Mouse (Mus musculus) C2C12 (cell line): ENCODE results near the gene Cope. TPM values are rescaled to one million over a fixed set of nuclear protein-coding genes. Genes with fewer than 3 reads are reported as not detected.

Experiments
- H3K27me3 ChIP-seq: one replicate; pipeline ENCODE4 v1.6.1; 2011; ENCODE audit not compliant: control insufficient read depth, insufficient read depth, insufficient read length
- H3K36me3 ChIP-seq: one replicate; pipeline ENCODE4 v1.6.1; 2011; ENCODE audit not compliant: control insufficient read depth, insufficient read depth
- H3K4me3 ChIP-seq: one replicate; pipeline ENCODE4 v1.5.1; 2011; ENCODE audit warnings: mild to moderate bottlenecking, control low read depth; ENCODE audit not compliant: poor library complexity, insufficient read depth, severe bottlenecking
- H3K79me2 ChIP-seq: one replicate; pipeline ENCODE4 v1.6.1; 2011; ENCODE audit not compliant: control insufficient read depth, insufficient read depth
- H3K79me3 ChIP-seq: one replicate; pipeline ENCODE4 v1.6.1; 2011; ENCODE audit warnings: low read depth, control low read depth
- H3ac ChIP-seq: one replicate; pipeline ENCODE3; 2011; ENCODE audit warnings: low read depth; ENCODE audit not compliant: control insufficient read depth, insufficient read length
- CEBPB ChIP-seq: IDR thresholded peaks from one replicate; pipeline ENCODE4 v1.6.1; 2011; ENCODE audit warnings: low read depth, mild to moderate bottlenecking, control low read depth, moderate library complexity
- CTCF ChIP-seq: IDR thresholded peaks from one replicate; pipeline ENCODE4 v1.5.1; 2011; ENCODE audit not compliant: control insufficient read depth, insufficient read depth, insufficient read length
- FOSL1 ChIP-seq: IDR thresholded peaks from one replicate; pipeline ENCODE4 v1.8.0; 2011; ENCODE audit warnings: mild to moderate bottlenecking, low read length; ENCODE audit not compliant: poor library complexity, insufficient read depth, severe bottlenecking
- MAX ChIP-seq: IDR thresholded peaks from one replicate; pipeline ENCODE4 v1.6.1; 2011; ENCODE audit warnings: mild to moderate bottlenecking, control low read depth
- MYOD1 ChIP-seq: IDR thresholded peaks from one replicate; pipeline ENCODE4 v1.6.1; 2011; ENCODE audit warnings: low read depth; ENCODE audit not compliant: control insufficient read depth, insufficient read length
- MYOG ChIP-seq: IDR thresholded peaks from one replicate; pipeline ENCODE4 v1.6.1; 2011; ENCODE audit not compliant: control insufficient read depth, insufficient read length; ENCODE audit errors: extremely low read depth
- USF1 ChIP-seq: IDR thresholded peaks from one replicate; pipeline ENCODE4 v1.6.1; 2011; ENCODE audit warnings: low read depth, mild to moderate bottlenecking, control low read depth, moderate library complexity
- polyA plus RNA-seq: library from polyadenylated mRNA; unstranded; fragments of >200 nt; fragmentation: generic; extraction: Trizol; gene quantifications from one replicate; pipeline ENCODE4 v1.2.1, GENCODE M21; 2012; ENCODE audit warnings: missing spikeins

The Cope gene
- polyA plus RNA-seq, 1 experiment, result 158 TPM

DNA sequence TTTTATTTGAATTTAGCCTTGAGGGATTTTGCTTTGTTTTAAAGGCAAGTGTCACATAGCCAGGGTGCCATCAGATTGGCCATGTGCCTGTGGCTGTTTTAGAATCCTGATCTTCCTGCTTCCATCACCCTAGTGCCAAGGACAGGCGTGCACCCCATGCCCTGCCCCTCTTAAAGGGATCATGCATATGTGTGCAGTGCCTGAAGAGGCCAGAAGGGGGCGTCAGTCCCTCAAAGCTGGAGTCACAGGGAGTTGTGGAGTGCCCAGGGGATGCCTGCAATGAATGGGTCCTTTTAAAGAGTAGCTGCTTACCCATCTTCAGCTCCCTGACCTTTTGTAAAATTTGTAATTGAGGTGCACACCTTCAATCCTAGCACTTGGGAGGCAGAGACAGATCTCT, 7.0 kb downstream of the Cope start:
- no peaks in the 10 kb centered on the region for H3K79me3 ChIP-seq
- TF ChIP-seq CTCF (peak; percentile 60), MAX (no peak)
- H3K4me3 ChIP-seq, result no peak overlapping the region
- no peaks in the 10 kb centered on the region for H3K27me3 ChIP-seq
- H3K79me2 ChIP-seq, result peaks cover 11% of the 10 kb centered on the region
- peaks cover 28% of the 10 kb centered on the region for H3K36me3 ChIP-seq
- H3ac ChIP-seq, result no peak overlapping the region

DNA sequence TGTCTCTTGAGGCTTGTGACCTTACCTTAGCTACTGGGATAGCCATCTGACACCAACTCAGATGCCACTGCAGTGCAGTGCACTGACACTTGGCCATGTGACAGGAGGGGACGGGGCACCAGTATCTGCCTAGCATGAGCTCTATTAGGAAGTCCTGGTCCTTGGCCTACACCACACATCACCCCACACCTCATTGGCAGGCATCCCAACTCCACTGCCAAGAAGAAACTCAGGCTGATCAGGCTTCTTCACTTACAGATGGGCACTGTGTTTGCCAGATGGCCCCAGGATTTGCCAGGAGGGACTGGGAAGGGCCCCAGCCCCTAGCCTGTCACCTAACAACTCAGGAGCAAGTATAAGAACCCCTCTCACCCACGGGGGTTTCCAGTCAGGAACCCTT, 11.1 kb downstream of the Cope start:
- H3K27me3 ChIP-seq, result no peaks in the 10 kb centered on the region
- no peak overlapping the region for H3ac ChIP-seq
- H3K4me3 ChIP-seq, result no peak overlapping the region
- H3K79me3 ChIP-seq, result no peaks in the 10 kb centered on the region
- H3K79me2 ChIP-seq, result no peaks in the 10 kb centered on the region
- H3K36me3 ChIP-seq, result peaks cover 16% of the 10 kb centered on the region
- TF ChIP-seq MAX, result no peak
- TF ChIP-seq USF1, result no peak
- TF ChIP-seq CEBPB, result no peak

DNA sequence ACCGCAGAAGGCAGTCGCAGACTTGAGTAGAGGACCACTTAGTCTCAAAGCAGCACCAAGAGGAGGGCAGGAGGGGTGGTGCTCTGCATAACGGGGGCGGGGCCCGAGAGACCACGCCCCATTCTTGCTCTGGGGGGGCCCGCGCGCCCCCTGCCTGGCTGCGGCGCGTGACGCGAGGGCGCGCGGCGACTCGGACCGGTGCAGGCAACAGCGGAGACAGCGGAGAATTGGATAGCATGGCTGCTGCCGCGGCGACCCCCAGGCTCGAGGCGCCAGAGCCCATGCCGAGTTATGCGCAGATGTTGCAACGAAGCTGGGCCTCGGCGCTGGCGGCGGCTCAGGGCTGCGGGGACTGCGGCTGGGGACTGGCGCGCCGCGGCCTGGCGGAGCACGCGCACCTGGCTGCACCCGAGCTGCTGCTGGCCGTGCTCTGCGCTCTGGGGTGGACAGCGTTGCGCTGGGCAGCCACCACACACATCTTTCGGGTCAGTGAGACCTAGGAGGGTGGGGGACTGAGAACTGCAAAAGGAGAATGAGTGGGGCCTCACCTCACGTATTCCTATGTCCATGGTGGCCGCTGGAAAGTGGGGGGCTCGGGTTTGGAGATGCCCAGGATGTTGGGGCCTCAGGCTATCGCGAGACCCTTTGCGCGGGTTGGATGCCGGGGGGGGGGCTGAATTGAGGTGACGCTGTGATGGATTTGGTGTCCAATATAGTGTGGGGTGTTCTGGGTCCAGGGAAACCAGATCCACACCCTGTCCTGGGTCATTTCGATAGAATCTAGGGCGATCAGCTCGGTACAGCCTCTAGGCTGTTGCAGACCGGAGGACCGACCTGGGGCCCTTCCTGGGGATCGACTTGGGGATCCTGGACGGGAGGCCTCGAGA, 13.5 kb downstream of the Cope start, which contains the start of gene Cers1:
Gene Cers1, plus strand, starts transcription at position 152 of the 887 bp plus-strand sequence.
- no peaks in the 10 kb centered on the region for H3K79me2 ChIP-seq
- peaks cover 13% of the 10 kb centered on the region for H3K36me3 ChIP-seq
- peak within 1 kb of the TSS; percentile 32 for H3ac ChIP-seq
- no peaks in the 10 kb centered on the region for H3K79me3 ChIP-seq
- TF ChIP-seq USF1, result no peak
- H3K4me3 ChIP-seq, result no peak within 1 kb of the TSS
- H3K27me3 ChIP-seq, result no peaks in the 10 kb centered on the region

DNA sequence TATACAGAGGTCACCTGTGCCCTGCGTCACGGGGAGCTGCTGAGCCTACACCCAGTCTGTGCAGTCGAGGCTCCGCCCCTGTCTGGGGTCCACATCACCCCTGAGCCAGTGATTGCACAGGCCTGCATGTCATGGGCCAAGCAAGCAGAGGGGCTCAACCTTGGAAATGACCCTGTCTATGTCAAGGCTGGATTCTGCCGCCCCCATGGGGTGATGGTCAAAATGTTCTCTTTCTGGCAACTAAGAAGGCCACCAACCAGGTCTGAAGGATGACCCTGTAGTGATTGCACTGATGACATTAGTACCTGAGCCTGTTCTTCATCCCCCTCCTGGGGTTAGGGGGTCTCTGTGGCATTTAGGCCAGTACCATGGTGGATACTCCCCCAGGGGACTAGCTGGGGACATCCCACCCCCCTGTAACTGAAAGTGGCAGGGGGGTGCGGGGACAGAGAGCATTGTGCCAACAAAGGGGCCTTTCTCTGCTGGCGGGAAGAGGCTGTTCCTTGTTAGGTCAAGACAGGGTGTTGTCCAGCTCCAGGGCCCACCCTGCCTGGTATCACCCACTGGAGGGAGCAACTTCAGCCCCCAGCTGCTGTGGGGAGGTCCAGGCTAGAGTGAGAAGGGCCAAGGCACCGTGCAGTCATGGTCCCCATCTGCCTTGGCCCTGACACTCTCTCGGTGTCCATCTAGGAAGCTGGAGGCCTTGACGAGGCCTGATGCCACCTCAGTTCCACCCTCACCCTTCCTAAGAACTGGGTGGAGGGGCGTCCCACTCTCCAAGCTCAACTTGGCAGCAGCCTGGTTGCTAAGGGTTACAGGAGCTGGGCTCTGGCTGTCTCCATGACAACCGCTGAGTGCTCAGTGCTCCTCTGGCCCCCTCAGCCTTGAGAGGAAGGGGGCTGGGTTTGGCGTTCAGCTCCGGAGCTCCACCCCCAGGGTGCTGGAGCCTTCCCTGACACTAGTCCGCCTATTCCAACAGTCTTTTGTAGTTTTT, 14.5 kb downstream of the Cope start:
- TF ChIP-seq MAX (no peak), FOSL1 (no peak), MYOG (no peak)
- Histone ChIP-seq H3K4me3 (no peak overlapping the region), H3K79me3 (no peaks in the 10 kb centered on the region), H3K36me3 (peaks cover 9% of the 10 kb centered on the region), H3K79me2 (no peaks in the 10 kb centered on the region), H3K27me3 (no peaks in the 10 kb centered on the region), H3ac (no peak overlapping the region)

DNA sequence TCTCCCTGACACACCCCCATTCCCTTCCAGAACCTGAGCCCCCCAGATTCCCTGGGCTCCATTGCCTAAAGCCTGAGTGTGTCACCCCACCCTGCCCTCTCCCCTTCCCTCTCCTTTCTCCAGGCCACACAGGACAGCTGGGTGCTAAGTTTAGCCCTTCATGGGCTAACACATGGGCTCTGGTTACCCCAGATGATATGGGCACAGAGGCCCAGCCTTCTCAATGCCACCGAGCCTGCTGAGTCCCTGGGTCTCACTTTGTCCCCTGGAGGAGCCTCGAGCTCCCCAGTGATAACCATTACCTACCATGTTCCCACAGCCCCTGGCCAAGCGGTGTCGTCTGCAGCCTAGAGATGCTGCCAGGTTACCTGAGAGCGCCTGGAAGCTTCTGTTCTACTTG, 15.6 kb downstream of the Cope start:
- Histone ChIP-seq H3K36me3 (peaks cover 5% of the 10 kb centered on the region), H3K79me2 (no peaks in the 10 kb centered on the region), H3K4me3 (no peak overlapping the region), H3K27me3 (no peaks in the 10 kb centered on the region), H3ac (no peak overlapping the region), H3K79me3 (no peaks in the 10 kb centered on the region)
- TF ChIP-seq MYOG (no peak), MAX (no peak), CTCF (no peak), CEBPB (no peak), FOSL1 (no peak)

DNA sequence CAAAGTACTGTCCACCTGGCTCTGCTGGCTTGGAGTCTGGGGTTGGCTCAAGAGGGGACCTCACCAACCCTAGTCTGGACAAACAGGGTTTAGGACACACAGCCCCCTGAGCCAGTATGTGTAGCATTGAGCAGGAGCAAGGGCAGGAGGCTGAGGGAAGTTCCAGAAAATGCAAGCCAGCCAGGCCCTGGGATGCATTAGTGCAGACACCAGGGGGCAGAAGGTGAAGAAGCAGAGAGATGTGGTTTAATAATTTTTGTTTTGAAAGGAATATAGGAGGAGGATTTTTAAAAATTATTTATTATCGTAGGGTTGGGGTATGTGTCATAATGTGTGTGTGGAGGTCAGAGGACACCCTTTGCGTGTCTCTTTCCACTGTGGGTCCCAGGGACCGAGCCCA, 21.4 kb downstream of the Cope start:
- Histone ChIP-seq H3K4me3 (no peak overlapping the region), H3K36me3 (no peaks in the 10 kb centered on the region), H3K79me2 (no peaks in the 10 kb centered on the region), H3ac (no peak overlapping the region), H3K79me3 (no peaks in the 10 kb centered on the region), H3K27me3 (no peaks in the 10 kb centered on the region)
- TF ChIP-seq CTCF, result no peak
- TF ChIP-seq CEBPB, result no peak
- TF ChIP-seq MYOD1, result no peak
- TF ChIP-seq MAX, result no peak
- no peak for TF ChIP-seq FOSL1
- no peak for TF ChIP-seq MYOG
- TF ChIP-seq USF1, result no peak
